Mouse (Mus musculus) thymus, adult 2 months (tissue): ENCODE data around the gene Col2a1.

Experiments used
- CTCF ChIP-seq: fragments of 200-500 bp; IDR thresholded peaks from 2 replicates; pipeline ENCODE4 v1.5.1; 2012; ENCODE audit warnings: mild to moderate bottlenecking, control low read depth, low read length, moderate library complexity, borderline replicate concordance; ENCODE audit not compliant: control insufficient read depth, poor library complexity, insufficient read depth; ENCODE audit errors: extremely low read depth
- POLR2A ChIP-seq: fragments of 200-500 bp; IDR thresholded peaks from 2 replicates; pipeline ENCODE4 v1.6.1; 2012; ENCODE audit warnings: mild to moderate bottlenecking, low read length, control low read depth, moderate library complexity; ENCODE audit not compliant: control insufficient read depth, poor library complexity, insufficient read depth; ENCODE audit errors: extremely low read depth

- TF ChIP-seq POLR2A (no peak), CTCF (no peak)
Measured at GRCm38 (mm10) chr15:97990721-97991120, 13.8 kb downstream of the Col2a1 start.
